Mouse (Mus musculus): ENCODE measurements around the gene Mapk12.

Mapk12 gene

DNA sequence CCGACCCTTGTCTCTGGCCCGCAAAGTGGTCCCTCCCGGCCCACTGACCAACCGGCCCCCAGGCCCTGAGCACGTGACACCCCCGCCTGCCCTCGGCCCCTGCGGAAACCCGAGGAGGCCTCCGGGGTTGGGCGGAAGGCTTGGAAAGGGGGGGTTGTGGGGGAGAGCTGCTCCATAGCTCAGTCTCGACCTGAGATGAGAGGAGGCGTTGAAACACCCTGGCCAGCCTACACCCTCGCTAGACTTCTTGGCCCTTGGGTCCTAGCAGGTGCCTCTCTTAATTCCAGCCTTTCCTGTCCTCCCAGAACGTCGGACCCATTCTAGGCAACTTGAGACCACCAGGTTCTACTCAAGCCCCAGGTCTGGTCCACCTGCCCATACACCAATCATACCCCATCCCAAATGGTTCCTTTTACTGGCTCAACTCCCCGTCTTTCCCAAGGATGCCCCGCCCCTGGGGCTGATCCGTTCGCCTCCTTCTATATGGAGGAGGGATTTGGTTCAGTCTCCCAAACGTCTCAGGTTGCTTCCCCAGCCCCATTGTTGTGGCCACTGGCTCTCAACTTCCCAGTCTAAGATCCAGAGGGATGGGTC is at the start of gene Mapk12:
TSS of gene Mapk12 (minus strand) at position 45 of the 594 bp plus-strand sequence.
- no peak for DNase-seq (ENCODE audit: low read depth)

- DNase-seq (ENCODE audit: low read depth), result no peak
These were observed 44.4 kb upstream of the Mapk12 start for GRCm38 (mm10) chr15:89184937-89185227.

DNA sequence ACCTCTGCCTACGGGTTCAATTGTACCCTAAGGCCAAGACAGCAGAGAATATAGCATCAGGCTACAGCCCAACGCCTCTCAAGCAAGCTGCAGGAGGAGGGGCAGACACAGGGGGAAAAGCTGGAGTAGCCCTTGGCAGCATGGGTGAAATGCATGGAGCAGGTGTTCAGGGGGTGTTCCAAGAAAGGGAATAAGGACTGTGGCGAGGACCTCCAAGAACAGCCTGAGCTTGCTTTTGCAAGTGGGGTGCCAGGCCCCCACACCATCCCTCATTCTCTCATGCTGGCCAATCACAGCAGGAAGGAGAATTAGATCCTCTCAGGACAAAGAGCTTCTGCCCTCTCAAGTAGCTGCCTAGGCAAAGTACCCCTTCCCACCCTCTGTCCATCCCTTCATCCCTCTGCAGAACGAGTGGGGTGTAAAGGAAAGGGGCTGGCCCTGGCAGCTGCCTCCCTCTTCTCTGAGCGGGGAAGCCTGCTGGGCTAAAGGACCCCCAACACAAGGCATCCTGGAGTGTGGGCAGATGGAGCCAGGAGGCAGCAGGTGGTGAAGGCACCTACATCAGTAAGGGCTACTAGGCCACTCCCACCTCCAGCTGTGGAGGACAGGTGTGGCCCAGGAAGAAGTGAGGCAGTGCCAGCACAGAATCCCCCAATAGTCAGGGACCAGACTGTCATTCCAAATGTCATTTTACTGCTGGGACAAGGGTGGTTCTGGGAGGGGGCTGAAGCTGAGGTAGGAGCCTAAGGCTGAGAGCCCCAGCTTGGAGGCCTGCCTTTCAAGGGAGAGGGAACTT is 43.8 kb upstream of the Mapk12 start:
- DNase-seq (ENCODE audit: low read depth), result no peak

GRCm38 (mm10) chr15:89182842-89183241 is 42.3 kb upstream of the Mapk12 start:
- no peak for DNase-seq (ENCODE audit: low read depth)

DNA sequence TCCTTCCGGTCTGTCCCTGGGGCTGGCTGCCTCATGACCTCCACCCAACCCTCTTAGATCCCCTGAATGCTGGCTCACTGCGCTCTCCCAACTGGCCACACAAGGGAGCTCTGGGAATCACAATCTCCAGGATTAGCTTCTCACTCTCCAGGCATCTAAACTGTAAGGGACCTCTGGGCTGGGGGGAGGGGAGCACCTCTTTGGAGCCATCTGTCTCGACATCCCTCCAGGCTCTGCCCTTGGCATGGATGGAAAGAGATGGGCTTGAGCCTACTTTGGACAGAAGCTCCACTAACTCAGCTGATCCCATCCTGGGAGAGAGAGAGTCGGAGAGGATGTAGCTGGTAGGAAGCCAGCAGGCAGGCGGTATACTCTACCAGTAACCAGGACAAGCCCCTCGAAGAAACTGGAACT is 41.8 kb upstream of the Mapk12 start:
- no peak for DNase-seq (ENCODE audit: low read depth)

- DNase-seq (ENCODE audit: low read depth), result no peak
These were observed 41.2 kb upstream of the Mapk12 start for GRCm38 (mm10) chr15:89181561-89182270.

DNA sequence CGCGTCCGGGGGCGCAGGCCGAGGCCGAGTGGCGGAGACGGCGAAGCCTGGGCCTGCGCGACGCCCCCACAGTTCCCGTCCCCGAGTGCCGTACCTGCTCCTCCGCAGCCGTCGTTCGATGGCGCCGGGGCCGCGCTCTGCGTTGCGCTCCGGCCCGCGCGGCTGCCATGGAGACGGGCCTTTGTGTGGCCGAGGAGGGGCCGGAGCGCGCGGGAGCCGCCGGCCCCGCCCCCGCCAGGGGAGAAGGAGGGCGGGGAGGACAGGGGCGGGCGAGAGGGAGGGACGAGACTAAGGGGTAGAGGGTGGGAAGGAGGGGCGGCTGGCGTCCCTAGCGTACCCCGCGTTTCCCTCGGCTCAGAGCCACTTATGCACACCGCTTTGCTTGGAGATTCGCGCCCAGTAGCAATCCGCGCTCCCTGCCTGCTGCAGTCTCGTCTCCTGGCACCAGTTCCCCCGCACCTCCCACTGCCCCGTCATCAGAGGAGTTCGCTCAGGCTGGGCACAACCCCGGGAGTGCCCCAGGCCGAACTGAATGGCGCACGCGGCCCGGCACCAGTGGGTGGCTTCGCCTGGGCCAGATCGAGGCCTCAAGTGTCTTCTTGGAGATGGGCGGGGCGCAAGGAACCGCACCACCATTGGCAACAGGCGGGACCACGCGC is 40.2 kb upstream of the Mapk12 start, which contains the start of gene Plxnb2:
TSS of gene Plxnb2 (minus strand) at position 218 of the 659 bp plus-strand sequence.
- DNase-seq (ENCODE audit: low read depth), result no peak

DNA sequence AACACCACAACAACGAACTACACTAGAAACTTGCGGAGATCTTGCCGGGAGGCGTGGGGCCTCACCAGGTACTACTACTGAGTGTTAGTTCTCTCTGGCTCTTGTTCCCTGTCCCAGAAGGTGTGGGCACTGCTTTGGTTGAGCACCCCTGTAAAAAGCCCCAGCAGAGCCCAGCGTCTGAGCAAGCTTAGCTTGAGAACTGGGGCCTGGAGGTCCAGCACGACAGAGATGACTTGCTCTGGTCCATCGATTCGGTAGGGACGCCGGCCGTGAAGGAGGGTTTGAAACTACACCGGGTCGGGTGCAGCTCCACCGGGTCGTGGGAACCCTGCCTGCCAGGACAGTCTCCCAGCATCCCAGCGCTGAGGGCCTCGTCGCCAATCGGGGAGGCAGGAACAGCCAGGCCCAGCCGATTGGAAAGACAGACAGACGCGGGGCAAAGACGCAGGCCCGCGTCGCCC is 39.6 kb upstream of the Mapk12 start:
- no peak for DNase-seq (ENCODE audit: low read depth)

GRCm38 (mm10) chr15:89179630-89179964 is 39.1 kb upstream of the Mapk12 start:
- DNase-seq (ENCODE audit: low read depth), result no peak

- DNase-seq (ENCODE audit: low read depth), result no peak
These were observed 38.6 kb upstream of the Mapk12 start for GRCm38 (mm10) chr15:89178954-89179629.

- no peak for DNase-seq (ENCODE audit: low read depth)
These were observed 37.9 kb upstream of the Mapk12 start for GRCm38 (mm10) chr15:89178260-89178860.

GRCm38 (mm10) chr15:89177576-89178259 is 37.2 kb upstream of the Mapk12 start:
- DNase-seq (ENCODE audit: low read depth), result no peak

- DNase-seq (ENCODE audit: low read depth), result no peak
These were observed 36.6 kb upstream of the Mapk12 start for GRCm38 (mm10) chr15:89177121-89177520.

- no peak for DNase-seq (ENCODE audit: low read depth)
These were observed 35.1 kb upstream of the Mapk12 start for GRCm38 (mm10) chr15:89175411-89176155.

DNA sequence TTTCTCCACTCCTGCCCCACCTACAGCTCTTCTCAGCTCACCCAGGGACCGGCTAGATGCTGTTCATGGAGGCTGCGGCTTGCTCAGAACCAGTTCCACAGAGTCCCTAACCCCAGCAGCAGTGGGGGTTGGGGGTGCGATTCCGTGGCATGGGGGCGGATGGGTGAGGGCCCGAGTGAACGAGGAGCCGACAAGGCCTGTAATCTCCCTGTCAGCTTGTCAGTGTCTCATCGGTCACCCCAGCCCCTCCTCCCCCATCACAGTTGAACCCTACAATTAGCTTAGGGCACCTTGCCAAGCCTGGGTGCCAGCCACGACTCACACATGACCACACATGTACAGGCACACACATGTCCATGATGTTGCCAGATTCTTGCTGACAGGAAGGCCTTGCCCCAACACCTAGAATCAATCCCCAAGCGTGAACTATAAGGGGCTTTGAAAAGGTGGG is 34.4 kb upstream of the Mapk12 start:
- DNase-seq (ENCODE audit: low read depth), result no peak

GRCm38 (mm10) chr15:89173906-89174214 is 33.4 kb upstream of the Mapk12 start:
- no peak for DNase-seq (ENCODE audit: low read depth)

DNA sequence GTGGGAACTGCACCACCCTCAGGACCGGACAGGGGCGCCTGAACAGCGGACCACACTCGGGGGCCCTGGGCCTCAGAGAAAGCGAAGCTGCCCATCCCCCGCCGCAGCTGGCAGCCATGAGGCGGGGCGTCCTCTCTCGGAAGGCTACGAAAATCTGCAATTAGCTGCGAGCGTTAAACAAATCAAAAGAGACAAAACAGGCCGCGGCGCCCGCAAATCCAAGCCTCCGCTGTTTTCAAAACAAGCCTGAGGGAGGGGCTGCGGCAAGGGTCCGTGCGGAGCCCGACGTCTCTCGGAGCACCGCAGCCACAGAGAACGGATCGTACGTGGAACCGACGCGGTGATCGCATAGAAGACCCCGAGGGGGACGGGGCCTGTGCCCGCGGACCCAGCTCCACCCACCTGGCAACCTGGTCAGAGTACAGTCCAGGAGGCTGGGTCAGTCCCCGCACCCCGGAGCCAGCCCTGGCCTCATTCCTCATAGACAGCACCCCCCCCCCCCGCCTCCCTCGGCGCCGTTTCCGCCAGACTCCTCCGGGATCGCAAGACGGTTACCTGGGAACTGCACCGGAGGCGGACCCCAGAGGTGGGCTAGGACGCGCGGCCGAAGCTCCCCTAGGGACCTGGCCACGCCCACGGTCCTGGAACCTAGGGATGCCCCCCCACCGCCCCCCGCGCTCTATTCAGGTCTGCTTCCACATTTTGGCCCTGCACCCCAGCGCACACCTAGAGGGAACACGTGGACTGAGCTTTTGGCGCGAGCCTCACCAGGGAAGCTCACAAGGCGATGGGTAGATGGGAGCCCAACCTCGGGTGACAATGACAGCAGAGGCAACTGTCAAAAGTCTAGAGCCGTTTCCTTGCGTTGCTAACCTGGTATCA is 32.8 kb upstream of the Mapk12 start:
- DNase-seq (ENCODE audit: low read depth), result no peak

GRCm38 (mm10) chr15:89172276-89172935 is 31.9 kb upstream of the Mapk12 start:
- no peak for DNase-seq (ENCODE audit: low read depth)

DNA sequence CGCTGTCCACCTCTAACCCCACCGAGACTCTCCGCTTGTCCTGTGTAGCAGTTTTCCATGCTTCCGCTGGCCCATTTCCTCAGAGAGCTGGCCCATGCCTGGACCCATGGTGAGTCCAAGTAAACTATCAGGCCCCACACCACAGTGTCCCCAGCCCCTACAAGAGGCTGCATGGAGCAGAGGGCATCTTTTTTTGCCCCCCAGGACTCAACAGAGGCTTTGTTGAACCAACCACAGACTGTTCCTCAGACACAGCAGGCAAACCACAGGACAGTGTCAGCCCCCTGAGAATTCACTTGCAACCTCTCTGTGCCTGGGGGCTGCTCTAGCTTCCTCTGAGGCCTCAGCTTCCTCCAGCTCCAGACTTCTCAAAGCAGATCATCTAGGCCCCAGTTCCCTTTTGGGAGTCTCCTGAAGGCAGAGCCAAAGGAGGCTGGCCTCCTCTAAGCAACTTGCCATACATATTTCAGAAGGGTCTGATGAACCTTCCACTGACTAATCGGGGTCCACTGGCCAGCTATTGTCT is 31.1 kb upstream of the Mapk12 start:
- no peak for DNase-seq (ENCODE audit: low read depth)
